Mouse (Mus musculus) myocyte (in vitro differentiated cells): ENCODE data around the gene Pou6f1.

ENCODE experiments used
- MAX ChIP-seq: IDR thresholded peaks from one replicate; pipeline ENCODE4 v1.6.1; 2011; ENCODE audit warnings: low read depth, mild to moderate bottlenecking, control low read depth
- POLR2A ChIP-seq: IDR thresholded peaks from one replicate; pipeline ENCODE4 v1.6.1; 2011; ENCODE audit warnings: low read depth, mild to moderate bottlenecking, control low read depth, moderate library complexity; ENCODE audit not compliant: insufficient read length

DNA sequence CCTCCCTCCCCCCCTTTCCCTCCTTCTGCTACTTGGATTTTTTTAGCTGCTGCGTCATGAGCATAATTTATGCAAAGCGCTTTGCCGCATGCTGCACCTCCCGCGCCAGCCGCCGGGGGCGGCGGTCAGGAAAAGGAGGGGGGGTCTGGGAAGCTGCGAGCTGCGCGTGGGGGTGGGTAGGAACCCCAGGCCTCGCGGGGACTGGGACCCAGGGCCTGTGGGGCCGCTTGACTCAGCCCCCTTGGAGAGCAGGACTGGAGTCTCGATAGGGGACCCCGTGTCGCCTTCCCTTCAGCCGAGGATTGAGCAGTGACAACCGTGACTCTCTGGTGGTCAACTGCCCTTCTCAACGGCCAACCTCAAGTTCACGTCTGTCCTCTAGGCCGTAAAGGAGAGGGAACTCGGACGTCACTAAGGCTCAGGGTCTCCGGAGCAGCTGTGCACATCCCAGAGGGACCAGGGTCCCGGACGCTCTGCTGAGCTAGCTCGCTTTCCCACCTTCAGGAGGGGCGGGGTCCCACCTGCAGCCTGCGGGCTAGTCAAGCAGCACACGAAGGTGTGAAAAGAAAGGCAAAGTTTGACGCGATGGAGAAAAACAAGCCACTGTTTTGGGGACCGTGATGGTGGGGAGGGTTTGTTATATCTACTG, 387 bp upstream of the Pou6f1 start:
- TF ChIP-seq POLR2A (no peak), MAX (no peak)
